Mouse (Mus musculus): ENCODE data around the gene Lasp1. TPM values are rescaled to one million over a fixed set of nuclear protein-coding genes. Genes with fewer than 3 reads are reported as not detected.

The Lasp1 gene
- 136 and 143 TPM in 2 replicates for polyA plus RNA-seq (2015; fragmentation: Nextera tagmentation; extraction: Ambion mirVana)

DNA sequence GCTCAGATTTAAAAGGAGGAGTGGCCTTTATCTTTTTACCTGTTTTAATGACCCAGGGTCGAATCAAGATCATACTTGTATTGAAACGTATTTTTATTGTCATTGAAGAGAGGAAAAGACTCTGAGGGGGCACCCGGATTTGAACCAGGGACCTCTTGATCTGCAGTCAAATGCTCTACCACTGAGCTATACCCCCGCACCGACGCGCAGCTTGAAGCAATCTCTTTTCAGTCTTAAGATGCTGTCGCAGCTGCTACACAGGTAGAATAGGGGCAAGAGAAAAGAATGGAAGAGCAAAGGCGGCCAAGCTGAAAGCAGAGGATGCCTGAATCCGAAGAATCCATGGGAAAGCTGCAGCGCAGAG, at the start of gene Lasp1:
Gene Lasp1, plus strand, starts transcription at position 219 of the 364 bp plus-strand sequence.
- WGBS = under 1% methylated on average over 11 of the region's 11 CpGs
- Histone ChIP-seq H3K27me3 (replicated peaks) (no peaks in the 10 kb centered on the region), H3K4me2 (peak within 1 kb of the TSS; percentile 63), H3K4me1 (peaks cover 40% of the 10 kb centered on the region), H3K4me3 (replicated peaks) (peak within 1 kb of the TSS; percentile 96), H3K9ac (replicated peaks) (peak within 1 kb of the TSS; percentile 96), H3K27ac (replicated peaks) (peak within 1 kb of the TSS; percentile 98), H3K36me3 (no peaks in the 10 kb centered on the region), H3K9me3 (replicated peaks) (no peaks in the 10 kb centered on the region)
- peak; percentile 85 for ATAC-seq (ENCODE audit: low FRiP score)

GRCm38 (mm10) chr11:97753277-97753676, 45.5 kb upstream of the Lasp1 start:
- 90% methylated on average over 8 of the region's 8 CpGs for WGBS
- Histone ChIP-seq H3K9ac (replicated peaks) (no peak overlapping the region), H3K9me3 (replicated peaks) (no peaks in the 10 kb centered on the region), H3K27ac (replicated peaks) (no peak overlapping the region), H3K4me3 (replicated peaks) (no peak overlapping the region), H3K27me3 (replicated peaks) (no peaks in the 10 kb centered on the region), H3K36me3 (peaks cover 84% of the 10 kb centered on the region), H3K4me1 (no peaks in the 10 kb centered on the region), H3K4me2 (no peak overlapping the region)
- no peak for ATAC-seq (ENCODE audit: low FRiP score)

GRCm38 (mm10) chr11:97758125-97758524, 40.7 kb upstream of the Lasp1 start:
- WGBS = 98% methylated on average over 1 of the region's 1 CpGs
- Histone ChIP-seq H3K9me3 (replicated peaks) (no peaks in the 10 kb centered on the region), H3K36me3 (peaks cover 79% of the 10 kb centered on the region), H3K9ac (replicated peaks) (no peak overlapping the region), H3K27me3 (replicated peaks) (no peaks in the 10 kb centered on the region), H3K27ac (replicated peaks) (no peak overlapping the region), H3K4me1 (no peaks in the 10 kb centered on the region), H3K4me2 (no peak overlapping the region), H3K4me3 (replicated peaks) (no peak overlapping the region)
- no peak for ATAC-seq (ENCODE audit: low FRiP score)

- Histone ChIP-seq H3K36me3 (peaks cover 75% of the 10 kb centered on the region), H3K4me1 (no peaks in the 10 kb centered on the region), H3K4me3 (replicated peaks) (no peak overlapping the region), H3K4me2 (no peak overlapping the region), H3K9me3 (replicated peaks) (no peaks in the 10 kb centered on the region), H3K27me3 (replicated peaks) (no peaks in the 10 kb centered on the region), H3K9ac (replicated peaks) (no peak overlapping the region), H3K27ac (replicated peaks) (no peak overlapping the region)
- WGBS = 90% methylated on average over 6 of the region's 6 CpGs
- no peak for ATAC-seq (ENCODE audit: low FRiP score)
Observed at GRCm38 (mm10) chr11:97758942-97759341, 39.9 kb upstream of the Lasp1 start.

DNA sequence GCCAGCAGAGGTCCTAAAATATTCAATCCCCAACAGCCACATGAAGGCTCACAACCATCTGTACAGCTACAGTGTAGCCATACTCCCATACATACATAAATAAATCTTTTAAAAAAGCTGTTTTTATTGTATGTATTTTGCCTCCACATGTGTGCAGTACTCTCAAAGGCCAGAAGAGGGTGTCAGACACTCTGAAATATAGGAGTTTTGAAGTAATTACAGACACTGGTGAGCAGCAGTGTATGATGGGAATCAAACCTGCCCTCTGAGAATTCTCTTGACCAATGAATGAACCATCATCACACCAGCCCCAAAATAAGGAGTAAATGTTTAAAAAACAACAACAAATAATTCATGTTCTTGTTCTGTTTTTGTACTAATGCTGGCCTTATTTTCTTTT, 37.2 kb upstream of the Lasp1 start:
- H3K36me3 ChIP-seq = peaks cover 58% of the 10 kb centered on the region
- ATAC-seq (ENCODE audit: low FRiP score) = no peak

GRCm38 (mm10) chr11:97766154-97766881, 32.5 kb upstream of the Lasp1 start, which contains the start of gene Cwc25:
TSS of gene Cwc25 (minus strand) at chr11:97766556.
- Histone ChIP-seq H3K27ac (replicated peaks) (peak within 1 kb of the TSS; percentile 92), H3K4me1 (peaks cover 23% of the 10 kb centered on the region), H3K27me3 (replicated peaks) (no peaks in the 10 kb centered on the region), H3K36me3 (peaks cover 22% of the 10 kb centered on the region), H3K4me2 (peak within 1 kb of the TSS; percentile 81), H3K9ac (replicated peaks) (peak within 1 kb of the TSS; percentile 88), H3K9me3 (replicated peaks) (no peaks in the 10 kb centered on the region), H3K4me3 (replicated peaks) (peak within 1 kb of the TSS; percentile 82)
- peak; percentile 94 for ATAC-seq (ENCODE audit: low FRiP score)
- WGBS = under 1% methylated on average over 38 of the region's 38 CpGs

More for the DNA sequence above, 37.2 kb upstream of the Lasp1 start:
- Histone ChIP-seq H3K27ac (replicated peaks) (no peak overlapping the region), H3K9ac (replicated peaks) (no peak overlapping the region), H3K27me3 (replicated peaks) (no peaks in the 10 kb centered on the region), H3K4me1 (peaks cover 19% of the 10 kb centered on the region), H3K9me3 (replicated peaks) (no peaks in the 10 kb centered on the region), H3K4me3 (replicated peaks) (no peak overlapping the region), H3K4me2 (no peak overlapping the region)

DNA sequence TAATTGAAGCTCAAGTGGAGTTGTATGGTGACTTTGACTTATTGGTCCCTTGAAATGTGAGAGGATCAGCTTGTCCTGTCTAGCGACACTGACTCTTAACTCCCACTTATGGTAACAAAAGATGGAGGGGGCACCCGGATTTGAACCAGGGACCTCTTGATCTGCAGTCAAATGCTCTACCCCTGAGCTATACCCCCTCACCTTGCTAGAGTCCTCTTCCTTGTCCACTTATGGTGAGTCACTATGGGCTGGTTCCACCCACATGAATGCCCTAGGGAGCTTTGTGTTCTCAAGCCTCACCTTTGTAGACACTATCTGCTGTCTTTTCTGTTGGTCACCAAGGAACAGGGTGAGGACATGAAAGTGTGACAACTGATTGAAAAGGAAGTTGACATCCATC, 29.1 kb upstream of the Lasp1 start:
- peaks cover 17% of the 10 kb centered on the region for H3K4me1 ChIP-seq
- no peak overlapping the region for H3K27ac ChIP-seq (replicated peaks)
- H3K9ac ChIP-seq (replicated peaks) = no peak overlapping the region
- H3K4me3 ChIP-seq (replicated peaks) = no peak overlapping the region
- H3K36me3 ChIP-seq = no peaks in the 10 kb centered on the region
- H3K4me2 ChIP-seq = no peak overlapping the region
- ATAC-seq (ENCODE audit: low FRiP score) = no peak
- 39% methylated on average over 2 of the region's 2 CpGs for WGBS
- H3K9me3 ChIP-seq (replicated peaks) = no peaks in the 10 kb centered on the region
- H3K27me3 ChIP-seq (replicated peaks) = no peaks in the 10 kb centered on the region

DNA sequence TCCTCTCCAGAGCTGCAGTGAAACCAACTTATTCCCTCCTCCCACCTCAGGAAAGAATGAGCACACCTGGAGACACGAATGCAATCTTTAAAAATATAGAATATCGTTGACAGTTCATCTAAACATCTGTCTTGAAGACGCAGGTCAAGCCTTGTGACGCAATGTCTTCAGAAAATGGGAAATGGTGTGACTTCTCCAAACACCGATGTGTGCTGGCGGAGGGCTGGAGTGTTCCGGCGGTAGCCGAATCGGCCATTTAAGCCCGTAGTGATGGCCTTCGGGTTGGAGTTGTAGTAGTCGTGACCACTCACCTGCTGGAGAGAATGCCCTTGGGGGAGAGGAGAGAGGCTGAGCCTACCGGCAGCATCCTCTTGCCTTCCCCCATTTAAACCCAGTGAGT, 27.4 kb upstream of the Lasp1 start:
- no peaks in the 10 kb centered on the region for H3K27me3 ChIP-seq (replicated peaks)
- no peak overlapping the region for H3K27ac ChIP-seq (replicated peaks)
- ATAC-seq (ENCODE audit: low FRiP score) = no peak
- no peak overlapping the region for H3K9ac ChIP-seq (replicated peaks)
- peaks cover 4% of the 10 kb centered on the region; the same call in 1 of the 2 replicates for H3K4me1 ChIP-seq
- peaks cover 7% of the 10 kb centered on the region for H3K36me3 ChIP-seq
- 82% methylated on average over 14 of the region's 14 CpGs for WGBS
- no peak overlapping the region for H3K4me3 ChIP-seq (replicated peaks)
- no peak overlapping the region for H3K4me2 ChIP-seq
- no peaks in the 10 kb centered on the region for H3K9me3 ChIP-seq (replicated peaks)

DNA sequence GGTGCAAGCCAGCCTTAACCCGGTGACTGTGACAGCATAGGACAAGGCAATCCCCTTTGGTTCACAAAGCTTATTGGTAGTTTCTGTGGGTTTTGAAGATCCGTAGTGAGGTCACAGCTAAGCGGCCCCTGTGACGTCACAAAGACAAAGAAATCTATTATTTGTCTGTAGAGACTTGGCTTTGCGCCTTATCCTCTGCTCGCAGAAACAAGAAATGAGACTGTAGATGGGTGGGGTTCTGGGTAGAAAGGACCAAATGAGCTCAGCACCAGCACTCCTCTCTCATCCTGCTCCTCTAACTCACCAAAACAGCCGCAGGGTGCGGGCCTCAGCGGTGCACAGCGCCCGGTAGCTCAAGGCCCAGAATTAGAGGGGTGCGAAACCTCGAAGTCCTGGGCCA, 23.6 kb upstream of the Lasp1 start:
- peaks cover 11% of the 10 kb centered on the region for H3K4me1 ChIP-seq
- no peak for ATAC-seq (ENCODE audit: low FRiP score)
- WGBS = 80% methylated on average over 13 of the region's 13 CpGs
- H3K9me3 ChIP-seq (replicated peaks) = no peaks in the 10 kb centered on the region
- no peak overlapping the region for H3K4me3 ChIP-seq (replicated peaks)
- no peak overlapping the region for H3K4me2 ChIP-seq
- peaks cover 42% of the 10 kb centered on the region for H3K36me3 ChIP-seq
- no peak overlapping the region for H3K27ac ChIP-seq (replicated peaks)
- no peak overlapping the region for H3K9ac ChIP-seq (replicated peaks)
- H3K27me3 ChIP-seq (replicated peaks) = no peaks in the 10 kb centered on the region

- Histone ChIP-seq H3K4me3 (replicated peaks) (no peak within 1 kb of the TSS), H3K36me3 (peaks cover 49% of the 10 kb centered on the region), H3K9ac (replicated peaks) (no peak within 1 kb of the TSS), H3K27me3 (replicated peaks) (no peaks in the 10 kb centered on the region), H3K4me2 (no peak within 1 kb of the TSS), H3K4me1 (peaks cover 19% of the 10 kb centered on the region), H3K27ac (replicated peaks) (no peak within 1 kb of the TSS), H3K9me3 (replicated peaks) (no peaks in the 10 kb centered on the region)
- WGBS = 39% methylated on average over 17 of the region's 17 CpGs
- no peak for ATAC-seq (ENCODE audit: low FRiP score)
Observed at GRCm38 (mm10) chr11:97775808-97776496, 22.8 kb upstream of the Lasp1 start, which contains the start of gene 1700001P01Rik. TSS of gene 1700001P01Rik (minus strand) at chr11:97775918.

DNA sequence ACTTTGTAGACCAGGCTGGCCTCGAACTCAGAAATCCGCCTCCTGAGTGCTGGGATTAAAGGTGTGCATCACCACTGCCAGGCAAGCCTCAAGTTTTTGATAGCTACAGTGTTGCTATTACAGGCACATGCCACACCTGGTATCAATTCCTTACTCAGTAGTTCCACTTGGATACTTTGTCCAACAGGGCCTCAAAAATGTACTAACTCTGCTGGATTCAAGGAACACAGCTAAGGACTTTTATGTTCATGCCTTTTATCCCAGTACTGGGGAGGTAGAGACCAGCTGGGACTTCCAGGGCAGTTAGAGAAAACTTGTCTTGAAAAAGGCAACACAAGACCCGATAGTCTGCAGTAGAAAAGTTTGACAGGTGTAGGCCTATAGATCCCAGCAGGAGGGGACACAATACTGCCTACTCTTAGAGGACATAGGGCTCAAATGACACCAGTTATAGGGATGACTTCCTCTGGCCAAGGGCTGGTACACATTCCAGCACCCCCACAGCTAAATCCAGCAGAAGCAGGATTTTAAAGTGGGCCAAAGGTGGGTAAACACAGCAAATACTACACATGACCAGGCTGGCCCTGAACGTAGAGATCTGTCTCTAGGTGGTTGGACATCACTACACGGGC, 22.2 kb upstream of the Lasp1 start:
- peaks cover 50% of the 10 kb centered on the region for H3K36me3 ChIP-seq
- no peaks in the 10 kb centered on the region for H3K27me3 ChIP-seq (replicated peaks)
- H3K4me2 ChIP-seq = no peak overlapping the region
- no peaks in the 10 kb centered on the region for H3K9me3 ChIP-seq (replicated peaks)
- WGBS = 58% methylated on average over 5 of the region's 5 CpGs
- no peak overlapping the region for H3K9ac ChIP-seq (replicated peaks)
- no peak overlapping the region for H3K27ac ChIP-seq (replicated peaks)
- ATAC-seq (ENCODE audit: low FRiP score) = no peak
- peaks cover 24% of the 10 kb centered on the region for H3K4me1 ChIP-seq
- H3K4me3 ChIP-seq (replicated peaks) = no peak overlapping the region

DNA sequence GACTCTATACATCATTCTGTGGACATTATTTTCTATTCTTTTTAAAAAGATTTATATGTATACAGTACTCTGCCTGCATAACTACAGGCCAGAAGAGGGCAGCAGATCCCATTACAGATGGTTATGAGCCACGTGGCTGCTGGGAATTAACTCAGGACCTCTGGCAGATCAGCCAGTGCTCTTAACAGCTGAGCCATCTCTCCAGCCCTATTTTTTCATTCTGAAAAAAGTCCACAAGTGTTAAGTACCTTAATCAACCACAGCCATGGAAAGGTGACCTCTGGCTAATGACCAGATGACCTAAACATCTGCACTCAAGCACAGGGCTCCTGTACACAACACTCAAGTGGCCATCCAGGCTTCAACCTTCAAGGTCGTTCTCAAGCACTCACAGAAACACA, 21.7 kb upstream of the Lasp1 start:
- Histone ChIP-seq H3K4me2 (no peak overlapping the region), H3K36me3 (peaks cover 50% of the 10 kb centered on the region)
- ATAC-seq (ENCODE audit: low FRiP score) = no peak

More for the DNA sequence above, 21.7 kb upstream of the Lasp1 start:
- no peaks in the 10 kb centered on the region for H3K9me3 ChIP-seq (replicated peaks)
- no peak overlapping the region for H3K4me3 ChIP-seq (replicated peaks)
- no peak overlapping the region for H3K9ac ChIP-seq (replicated peaks)
- WGBS = 47% methylated on average over 2 of the region's 2 CpGs
- no peak overlapping the region for H3K27ac ChIP-seq (replicated peaks)
- H3K4me1 ChIP-seq = peaks cover 24% of the 10 kb centered on the region
- no peaks in the 10 kb centered on the region for H3K27me3 ChIP-seq (replicated peaks)
